12 mouse cellular contexts compared by ENCODE assay signal in the genomic region with DNA sequence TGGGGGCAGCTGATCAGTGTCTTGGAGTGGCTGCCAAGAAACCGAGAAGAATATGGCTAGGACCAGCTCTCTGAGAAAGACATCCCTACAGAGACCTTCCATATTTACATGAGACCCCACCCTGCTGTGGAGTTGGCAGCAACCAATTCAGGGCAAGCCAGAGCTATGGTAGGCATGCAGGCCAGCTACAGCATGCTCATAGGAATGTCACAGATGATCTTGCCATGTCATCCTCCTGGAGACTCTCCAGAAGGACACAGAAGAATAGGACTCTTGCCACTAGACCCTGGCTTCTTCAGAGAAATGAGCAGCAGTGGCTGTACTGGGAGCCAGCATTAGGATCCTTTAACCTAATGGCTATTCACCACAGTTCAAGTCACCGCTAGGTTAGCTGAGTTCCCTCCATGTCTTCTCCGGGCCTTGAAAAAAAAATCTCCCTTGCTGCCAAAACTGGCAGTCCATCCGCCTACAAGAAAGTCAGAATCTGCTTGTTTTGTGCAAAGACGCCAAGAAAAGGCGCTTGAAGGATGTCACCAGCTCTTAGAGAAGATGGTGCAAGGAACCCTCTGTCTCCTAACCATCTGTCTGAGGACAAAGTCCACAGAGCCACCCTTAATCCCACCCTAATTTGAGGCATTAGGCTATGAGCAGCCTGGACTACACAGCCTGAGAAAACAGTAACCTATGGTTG. TPM values are rescaled to one million over a fixed set of nuclear protein-coding genes. Genes with fewer than 3 reads are reported as not detected.
DNase-seq lines count a peak whose midpoint lies in the region; ATAC-seq and TF ChIP-seq lines count a peak whose summit lies in the region.
"Had no signal": no experiment of that assay in that cellular context is flagged by ENCODE, and none has a peak within 500 bp of the region (broad histone marks: within the 10 kb centered on the region; RNA-seq: fewer than 3 reads in every experiment).

No protein-coding gene starts in this region.

- no peak overlapping the region for H3K4me2 ChIP-seq in forebrain, postnatal 0 days (ENCODE audit: low read depth)
- H3K4me2 ChIP-seq in forebrain, embryonic 13.5 days: no peak overlapping the region
- no peak overlapping the region for H3K4me2 ChIP-seq in limb, embryonic 11.5 days (ENCODE audit: low read depth, severe bottlenecking)
- H3K4me2 ChIP-seq: embryonic facial prominence, embryonic 15.5 days; heart, embryonic 11.5 days; midbrain, embryonic 12.5 days had no signal

- WGBS in forebrain, postnatal 0 days: 76% methylated on average over 6 of the region's 6 CpGs
- 84% methylated on average over 6 of the region's 6 CpGs for WGBS in forebrain, embryonic 13.5 days
- 94% methylated on average over 6 of the region's 6 CpGs for WGBS in limb, embryonic 11.5 days
- WGBS in limb, embryonic 10.5 days: 94% methylated on average over 6 of the region's 6 CpGs

- H3K9ac ChIP-seq in forebrain, postnatal 0 days: no peak overlapping the region
- no peak overlapping the region for H3K9ac ChIP-seq in forebrain, embryonic 13.5 days
- H3K9ac ChIP-seq in limb, embryonic 11.5 days (ENCODE audit: low read length): no peak overlapping the region
- H3K9ac ChIP-seq: embryonic facial prominence, embryonic 15.5 days; midbrain, embryonic 12.5 days had no signal

- TF ChIP-seq CTCF in forebrain, postnatal 0 days (IDR thresholded peaks at IDR 0.05; ENCODE audit: low read depth): no peak
- no peak for TF ChIP-seq CTCF in cortical plate, adult 2 months (IDR thresholded peaks at IDR 0.05; ENCODE audit: extremely low read depth, insufficient read depth, low read length)

- no peak overlapping the region for H3K4me3 ChIP-seq in forebrain, postnatal 0 days (ENCODE audit: low read depth, low read length)
- no peak overlapping the region for H3K4me3 ChIP-seq in forebrain, embryonic 13.5 days
- H3K4me3 ChIP-seq in limb, embryonic 11.5 days (ENCODE audit: low read depth, low read length): no peak overlapping the region
- no peak overlapping the region for H3K4me3 ChIP-seq in limb, embryonic 10.5 days
- H3K4me3 ChIP-seq in cortical plate, adult 2 months (ENCODE audit: insufficient read depth, low read length): no peak overlapping the region
- H3K4me3 ChIP-seq: embryonic facial prominence, embryonic 15.5 days; midbrain, embryonic 12.5 days had no signal

- no peak for ATAC-seq in forebrain, postnatal 0 days
- no peak; the same call in 1 of the 2 replicates for ATAC-seq in forebrain, embryonic 13.5 days
- no peak for ATAC-seq in limb, embryonic 11.5 days (ENCODE audit: insufficient number of reproducible peaks, low FRiP score, low TSS enrichment, low read depth)
- ATAC-seq: activated CD4-positive, CD25-positive, alpha-beta regulatory T cell, adult 4 months had no signal

- no peak overlapping the region for H3K27ac ChIP-seq in forebrain, postnatal 0 days (ENCODE audit: low read depth, low read length)
- H3K27ac ChIP-seq in forebrain, embryonic 13.5 days: no peak overlapping the region
- H3K27ac ChIP-seq in limb, embryonic 11.5 days (replicated peaks; ENCODE audit: low read depth, low read length): no peak overlapping the region
- no peak overlapping the region for H3K27ac ChIP-seq in limb, embryonic 10.5 days
- H3K27ac ChIP-seq in cortical plate, adult 2 months (ENCODE audit: insufficient read depth, low read length): 0 out of 2 replicates have a peak overlapping the region, but pooled peaks have one; percentile 11
- H3K27ac ChIP-seq: embryonic facial prominence, embryonic 15.5 days; midbrain, embryonic 12.5 days had no signal

- H3K27me3 ChIP-seq in forebrain, postnatal 0 days (ENCODE audit: insufficient read depth, low read length): no peaks in the 10 kb centered on the region
- no peaks in the 10 kb centered on the region for H3K27me3 ChIP-seq in forebrain, embryonic 13.5 days
- H3K27me3 ChIP-seq in limb, embryonic 11.5 days (ENCODE audit: control insufficient read depth, insufficient read depth, low read length): no peaks in the 10 kb centered on the region
- H3K27me3 ChIP-seq in limb, embryonic 10.5 days (ENCODE audit: low read depth, poor library complexity, severe bottlenecking): no peaks in the 10 kb centered on the region
- H3K27me3 ChIP-seq: embryonic facial prominence, embryonic 15.5 days; midbrain, embryonic 12.5 days had no signal

- peak; percentile 19 for DNase-seq in forebrain, postnatal 0 days
- DNase-seq in limb, embryonic 11.5 days (ENCODE audit: low spot score): peak; percentile 14
- no peak for DNase-seq in limb, embryonic 10.5 days (ENCODE audit: low spot score)
- DNase-seq in brain, adult 2 months (ENCODE audit: low read depth, low spot score): peak; percentile 73
- no peak for DNase-seq in adrenal gland, adult 2 months
- no peak for DNase-seq in adrenal gland, postnatal 25 days

- no peaks in the 10 kb centered on the region for H3K9me3 ChIP-seq in forebrain, postnatal 0 days (ENCODE audit: low read length)
- H3K9me3 ChIP-seq in forebrain, embryonic 13.5 days (replicated peaks): no peaks in the 10 kb centered on the region
- H3K9me3 ChIP-seq in limb, embryonic 11.5 days (ENCODE audit: control insufficient read depth, low read length): no peaks in the 10 kb centered on the region
- H3K9me3 ChIP-seq in limb, embryonic 10.5 days (replicated peaks): no peaks in the 10 kb centered on the region
- H3K9me3 ChIP-seq: embryonic facial prominence, embryonic 15.5 days; midbrain, embryonic 12.5 days had no signal

- no peaks in the 10 kb centered on the region for H3K36me3 ChIP-seq in forebrain, postnatal 0 days (ENCODE audit: insufficient read depth)
- H3K36me3 ChIP-seq in forebrain, embryonic 13.5 days (ENCODE audit: poor library complexity, severe bottlenecking): no peaks in the 10 kb centered on the region
- no peaks in the 10 kb centered on the region for H3K36me3 ChIP-seq in limb, embryonic 11.5 days (ENCODE audit: control insufficient read depth, insufficient read depth, low read length)
- no peaks in the 10 kb centered on the region for H3K36me3 ChIP-seq in limb, embryonic 10.5 days
- H3K36me3 ChIP-seq: embryonic facial prominence, embryonic 15.5 days; midbrain, embryonic 12.5 days had no signal

- no peak for TF ChIP-seq POLR2A in cortical plate, adult 2 months (IDR thresholded peaks at IDR 0.05; ENCODE audit: extremely low read depth, insufficient read depth, low read length)

- no peaks in the 10 kb centered on the region; the same call in 1 of the 2 replicates for H3K4me1 ChIP-seq in forebrain, postnatal 0 days (ENCODE audit: insufficient read depth)
- peaks cover 14% of the 10 kb centered on the region for H3K4me1 ChIP-seq in forebrain, embryonic 13.5 days
- no peaks in the 10 kb centered on the region for H3K4me1 ChIP-seq in limb, embryonic 11.5 days (ENCODE audit: control insufficient read depth, insufficient read depth, low read length)
- H3K4me1 ChIP-seq in limb, embryonic 10.5 days: no peaks in the 10 kb centered on the region
- peaks cover 11% of the 10 kb centered on the region for H3K4me1 ChIP-seq in cortical plate, adult 2 months (ENCODE audit: control insufficient read depth, insufficient read depth, low read length)

RNA-seq across cellular contexts. Expression of gene Chchd6, which starts 43.0 kb away (rescaled TPM):
- 159 and 199 TPM in 2 replicates for total RNA-seq in forebrain, postnatal 0 days (2014; rRNA removed)
- 210 and 211 TPM in 2 replicates for polyA plus RNA-seq in forebrain, postnatal 0 days (2015; fragmentation: Nextera tagmentation; extraction: Ambion mirVana)
- 108 and 121 TPM in 2 replicates for polyA plus RNA-seq in forebrain, embryonic 13.5 days (2015; fragmentation: Nextera tagmentation; extraction: Ambion mirVana)
- 61.8 and 66.9 TPM in 2 replicates for polyA plus RNA-seq in limb, embryonic 11.5 days (2014; fragmentation: Nextera tagmentation; extraction: Ambion mirVana)
- polyA plus RNA-seq in limb, embryonic 10.5 days (2016; fragmentation: Nextera tagmentation; extraction: Ambion mirVana): 66.0 and 68.8 TPM in 2 replicates
- 142 and 167 TPM in 2 replicates for polyA plus RNA-seq in cortical plate, adult 2 months (2012; rRNA removed)
- 10 to 100 TPM; 26.3 to 39.4 TPM for total RNA-seq in adrenal gland, adult 2 months (2021)
- 34.2 and 54.1 TPM in 2 replicates for polyA plus RNA-seq in adrenal gland, adult 2 months (2012; rRNA removed)
- 22.1 and 23.8 TPM in 2 replicates for total RNA-seq in adrenal gland, postnatal 25 days (2021)

Comparison
In these comparisons a context has a peak if more than half of its experiments do, and no peak if none do; other contexts are left out.
1. DNase-seq: peak in forebrain, postnatal 0 days (single experiment), limb, embryonic 11.5 days (single experiment) and brain, adult 2 months (single experiment); none in limb, embryonic 10.5 days (single experiment), adrenal gland, adult 2 months (single experiment) and adrenal gland, postnatal 25 days (single experiment).